17 mouse cellular contexts compared by ENCODE assay signal in genomic region chr16:3923966-3924365, GRCm38 (mm10). TPM values are rescaled to one million over a fixed set of nuclear protein-coding genes. Genes with fewer than 3 reads are reported as not detected.
DNase-seq lines count a peak whose midpoint lies in the region; ATAC-seq and TF ChIP-seq lines count a peak whose summit lies in the region.
"Had no signal": no experiment of that assay in that cellular context is flagged by ENCODE, and none has a peak within 500 bp of the region (broad histone marks: within the 10 kb centered on the region; RNA-seq: fewer than 3 reads in every experiment).

No protein-coding gene starts in this region.

- no peaks in the 10 kb centered on the region; the same call in 1 of the 2 replicates for H3K4me1 ChIP-seq in liver, embryonic 16.5 days (ENCODE audit: control insufficient read depth, low read depth, low read length)
- H3K4me1 ChIP-seq in liver, embryonic 11.5 days (replicated peaks; ENCODE audit: control insufficient read depth, insufficient read depth, low read length): no peaks in the 10 kb centered on the region
- peaks cover 6% of the 10 kb centered on the region for H3K4me1 ChIP-seq in embryonic facial prominence, embryonic 15.5 days
- no peaks in the 10 kb centered on the region; the same call in 1 of the 2 replicates for H3K4me1 ChIP-seq in limb, embryonic 14.5 days (ENCODE audit: control insufficient read depth, insufficient read depth, low read length)
- H3K4me1 ChIP-seq in midbrain, embryonic 16.5 days (ENCODE audit: control insufficient read depth, insufficient read depth, low read length): no peaks in the 10 kb centered on the region
- H3K4me1 ChIP-seq: midbrain, embryonic 10.5 days had no signal

- H3K9me3 ChIP-seq in liver, embryonic 16.5 days (replicated peaks; ENCODE audit: control insufficient read depth, low read length): no peaks in the 10 kb centered on the region
- no peaks in the 10 kb centered on the region for H3K9me3 ChIP-seq in liver, embryonic 11.5 days (ENCODE audit: control insufficient read depth, low read length)
- H3K9me3 ChIP-seq in embryonic facial prominence, embryonic 15.5 days (replicated peaks): no peaks in the 10 kb centered on the region
- H3K9me3 ChIP-seq in limb, embryonic 14.5 days (ENCODE audit: control insufficient read depth, low read length): no peaks in the 10 kb centered on the region
- no peaks in the 10 kb centered on the region for H3K9me3 ChIP-seq in midbrain, embryonic 16.5 days (replicated peaks; ENCODE audit: control insufficient read depth, low read length, poor library complexity, severe bottlenecking)
- H3K9me3 ChIP-seq: midbrain, embryonic 10.5 days had no signal

- no peak for TF ChIP-seq POLR2A in limb, embryonic 14.5 days (IDR thresholded peaks at IDR 0.05; ENCODE audit: borderline replicate concordance, extremely low read depth, insufficient read depth, insufficient read length)

- no peak for DNase-seq in liver, embryonic 11.5 days (ENCODE audit: low spot score)
- DNase-seq in NIH3T3 (ENCODE audit: low read depth): peak; percentile 88
- DNase-seq in limb, embryonic 14.5 days (ENCODE audit: low spot score): peak; percentile 81
- no peak for DNase-seq in right cerebral cortex, postnatal 4 days
- no peak for DNase-seq in right cerebral cortex, adult 2 months (ENCODE audit: low spot score in 2 of 2)
- DNase-seq: cerebellum, postnatal 10 days; heart, adult 11 months; heart, postnatal 4 days; kidney, adult 18-20 months; kidney, postnatal 14 days; thymus, postnatal 36 days had no signal

- H3K27me3 ChIP-seq in liver, embryonic 16.5 days (ENCODE audit: control insufficient read depth, insufficient read depth, low read depth, low read length): no peaks in the 10 kb centered on the region
- no peaks in the 10 kb centered on the region for H3K27me3 ChIP-seq in liver, embryonic 11.5 days (replicated peaks; ENCODE audit: control insufficient read depth, insufficient read depth, low read length)
- H3K27me3 ChIP-seq in embryonic facial prominence, embryonic 15.5 days: no peaks in the 10 kb centered on the region
- H3K27me3 ChIP-seq in limb, embryonic 14.5 days (ENCODE audit: control insufficient read depth, insufficient read depth, low read length): no peaks in the 10 kb centered on the region
- no peaks in the 10 kb centered on the region for H3K27me3 ChIP-seq in midbrain, embryonic 16.5 days (ENCODE audit: control insufficient read depth, insufficient read depth, low read depth, low read length)

- H3K4me2 ChIP-seq in liver, embryonic 16.5 days (ENCODE audit: low read depth, low read length): no peak overlapping the region; the same call in 1 of the 2 replicates
- H3K4me2 ChIP-seq in liver, embryonic 11.5 days: no peak overlapping the region
- no peak overlapping the region for H3K4me2 ChIP-seq in embryonic facial prominence, embryonic 15.5 days (replicated peaks)
- H3K4me2 ChIP-seq in limb, embryonic 14.5 days (replicated peaks; ENCODE audit: low read depth, low read length, severe bottlenecking): no peak overlapping the region
- no peak overlapping the region for H3K4me2 ChIP-seq in midbrain, embryonic 16.5 days (ENCODE audit: low read length)

- peak overlapping the region; percentile 47 for H3K27ac ChIP-seq in liver, embryonic 16.5 days (ENCODE audit: low read length)
- H3K27ac ChIP-seq in liver, embryonic 11.5 days (ENCODE audit: low read depth, low read length): no peak overlapping the region
- H3K27ac ChIP-seq in embryonic facial prominence, embryonic 15.5 days (replicated peaks): peak overlapping the region; percentile 87
- H3K27ac ChIP-seq in limb, embryonic 14.5 days (replicated peaks; ENCODE audit: low read depth, low read length): peak overlapping the region; percentile 83
- H3K27ac ChIP-seq in midbrain, embryonic 16.5 days (ENCODE audit: low read length): no peak overlapping the region
- H3K27ac ChIP-seq: liver, embryonic 14.5 days; midbrain, embryonic 10.5 days had no signal

- no peak overlapping the region for H3K4me3 ChIP-seq in liver, embryonic 16.5 days (ENCODE audit: low read depth, low read length)
- H3K4me3 ChIP-seq in liver, embryonic 11.5 days (ENCODE audit: low read depth, low read length): no peak overlapping the region
- H3K4me3 ChIP-seq in embryonic facial prominence, embryonic 15.5 days (replicated peaks): no peak overlapping the region
- H3K4me3 ChIP-seq in limb, embryonic 14.5 days (replicated peaks; ENCODE audit: low read length): no peak overlapping the region
- no peak overlapping the region for H3K4me3 ChIP-seq in midbrain, embryonic 16.5 days (ENCODE audit: low read depth, low read length)
- H3K4me3 ChIP-seq: midbrain, embryonic 10.5 days had no signal

- H3K9ac ChIP-seq in liver, embryonic 16.5 days (ENCODE audit: low read depth, low read length): no peak overlapping the region
- no peak overlapping the region for H3K9ac ChIP-seq in liver, embryonic 11.5 days (ENCODE audit: low read depth, low read length)
- no peak overlapping the region for H3K9ac ChIP-seq in embryonic facial prominence, embryonic 15.5 days
- H3K9ac ChIP-seq in limb, embryonic 14.5 days (ENCODE audit: low read depth, low read length, severe bottlenecking): no peak overlapping the region
- H3K9ac ChIP-seq in midbrain, embryonic 16.5 days (ENCODE audit: low read depth, low read length): no peak overlapping the region
- H3K9ac ChIP-seq: liver, embryonic 14.5 days had no signal

- H3K36me3 ChIP-seq in liver, embryonic 16.5 days (ENCODE audit: control insufficient read depth, insufficient read depth): peaks cover 13% of the 10 kb centered on the region
- H3K36me3 ChIP-seq in liver, embryonic 11.5 days (ENCODE audit: control insufficient read depth, insufficient read depth, low read length): peaks cover 27% of the 10 kb centered on the region
- peaks cover 67% of the 10 kb centered on the region for H3K36me3 ChIP-seq in embryonic facial prominence, embryonic 15.5 days
- peaks cover 54% of the 10 kb centered on the region for H3K36me3 ChIP-seq in limb, embryonic 14.5 days (ENCODE audit: control insufficient read depth, insufficient read depth, low read length)
- peaks cover 47% of the 10 kb centered on the region for H3K36me3 ChIP-seq in midbrain, embryonic 16.5 days (ENCODE audit: control insufficient read depth, insufficient read depth, low read length)

- no peak for ATAC-seq in liver, embryonic 16.5 days (ENCODE audit: low read depth)
- no peak for ATAC-seq in liver, embryonic 11.5 days (replicated peaks; ENCODE audit: low FRiP score)
- peak; percentile 88 for ATAC-seq in embryonic facial prominence, embryonic 15.5 days (ENCODE audit: insufficient number of reproducible peaks, low FRiP score, low TSS enrichment, low read depth)
- peak; percentile 86 for ATAC-seq in limb, embryonic 14.5 days (ENCODE audit: low FRiP score, low read depth)
- ATAC-seq in midbrain, embryonic 16.5 days: no peak
- ATAC-seq: forebrain, embryonic 16.5 days had no signal

- 64% methylated on average over 4 of the region's 4 CpGs for WGBS in liver, embryonic 16.5 days (ENCODE audit: insufficient replicate concordance)
- WGBS in liver, embryonic 11.5 days: 78% methylated on average over 4 of the region's 4 CpGs
- WGBS in embryonic facial prominence, embryonic 15.5 days: 24% methylated on average over 4 of the region's 4 CpGs
- WGBS in limb, embryonic 14.5 days: 17% methylated on average over 4 of the region's 4 CpGs
- 94% methylated on average over 4 of the region's 4 CpGs for WGBS in midbrain, embryonic 16.5 days

RNA-seq across cellular contexts. Expression of gene Cluap1, which starts 15.4 kb away (rescaled TPM):
- polyA plus RNA-seq in liver, embryonic 16.5 days (2015; fragmentation: Nextera tagmentation; extraction: Ambion mirVana): 5.7 and 6.5 TPM in 2 replicates
- 21.8 and 22.9 TPM in 2 replicates for polyA plus RNA-seq in liver, embryonic 11.5 days (2014; fragmentation: Nextera tagmentation; extraction: Ambion mirVana)
- 36.2 and 37.8 TPM in 2 replicates for polyA plus RNA-seq in embryonic facial prominence, embryonic 15.5 days (2015; fragmentation: Nextera tagmentation; extraction: Ambion mirVana)
- polyA plus RNA-seq in limb, embryonic 14.5 days (2012; rRNA removed): 17.3 and 28.1 TPM in 2 replicates
- 29.9 and 33.2 TPM in 2 replicates for polyA plus RNA-seq in limb, embryonic 14.5 days (2014; fragmentation: Nextera tagmentation; extraction: Ambion mirVana)
- 42.3 and 44.4 TPM in 2 replicates for polyA plus RNA-seq in midbrain, embryonic 16.5 days (2015; fragmentation: Nextera tagmentation; extraction: Ambion mirVana)

RNA-seq across cellular contexts. Expression of gene 1700037C18Rik, which starts 15.5 kb away (rescaled TPM):
- 1.8 and 1.9 TPM in 2 replicates for polyA plus RNA-seq in liver, embryonic 16.5 days (2015; fragmentation: Nextera tagmentation; extraction: Ambion mirVana)
- polyA plus RNA-seq in liver, embryonic 11.5 days (2014; fragmentation: Nextera tagmentation; extraction: Ambion mirVana): 4.8 and 5.5 TPM in 2 replicates
- 10.9 and 13.2 TPM in 2 replicates for polyA plus RNA-seq in embryonic facial prominence, embryonic 15.5 days (2015; fragmentation: Nextera tagmentation; extraction: Ambion mirVana)
- 3.2 and 6.8 TPM in 2 replicates for polyA plus RNA-seq in limb, embryonic 14.5 days (2012; rRNA removed)
- 4.9 and 5.8 TPM in 2 replicates for polyA plus RNA-seq in limb, embryonic 14.5 days (2014; fragmentation: Nextera tagmentation; extraction: Ambion mirVana)
- 13.2 and 14.7 TPM in 2 replicates for polyA plus RNA-seq in midbrain, embryonic 16.5 days (2015; fragmentation: Nextera tagmentation; extraction: Ambion mirVana)

RNA-seq across cellular contexts. Expression of gene Gm20695, which starts 39.5 kb away (rescaled TPM):
- polyA plus RNA-seq in liver, embryonic 16.5 days (2015; fragmentation: Nextera tagmentation; extraction: Ambion mirVana): 0.71 and 0.98 TPM in 2 replicates
- 0.88 and 3.2 TPM in 2 replicates for polyA plus RNA-seq in liver, embryonic 11.5 days (2014; fragmentation: Nextera tagmentation; extraction: Ambion mirVana)
- polyA plus RNA-seq in embryonic facial prominence, embryonic 15.5 days (2015; fragmentation: Nextera tagmentation; extraction: Ambion mirVana): 1.3 and 1.9 TPM in 2 replicates
- polyA plus RNA-seq in limb, embryonic 14.5 days (2012; rRNA removed): 0.37 and 0.78 TPM in 2 replicates
- 2.2 and 3.7 TPM in 2 replicates for polyA plus RNA-seq in limb, embryonic 14.5 days (2014; fragmentation: Nextera tagmentation; extraction: Ambion mirVana)
- 2.7 and 5.4 TPM in 2 replicates for polyA plus RNA-seq in midbrain, embryonic 16.5 days (2015; fragmentation: Nextera tagmentation; extraction: Ambion mirVana)

RNA-seq across cellular contexts. Expression of gene Zfp597, which starts 39.6 kb away (rescaled TPM):
- polyA plus RNA-seq in liver, embryonic 16.5 days (2015; fragmentation: Nextera tagmentation; extraction: Ambion mirVana): 2.2 and 2.5 TPM in 2 replicates
- 4.2 and 5.9 TPM in 2 replicates for polyA plus RNA-seq in liver, embryonic 11.5 days (2014; fragmentation: Nextera tagmentation; extraction: Ambion mirVana)
- 5.7 and 7.2 TPM in 2 replicates for polyA plus RNA-seq in embryonic facial prominence, embryonic 15.5 days (2015; fragmentation: Nextera tagmentation; extraction: Ambion mirVana)
- 5.1 and 7.0 TPM in 2 replicates for polyA plus RNA-seq in limb, embryonic 14.5 days (2012; rRNA removed)
- 5.7 and 7.9 TPM in 2 replicates for polyA plus RNA-seq in limb, embryonic 14.5 days (2014; fragmentation: Nextera tagmentation; extraction: Ambion mirVana)
- polyA plus RNA-seq in midbrain, embryonic 16.5 days (2015; fragmentation: Nextera tagmentation; extraction: Ambion mirVana): 20.6 and 21.8 TPM in 2 replicates

RNA-seq across cellular contexts. Expression of gene Naa60, which starts 51.8 kb away (rescaled TPM):
- 22.7 and 24.1 TPM in 2 replicates for polyA plus RNA-seq in liver, embryonic 16.5 days (2015; fragmentation: Nextera tagmentation; extraction: Ambion mirVana)
- 44.3 and 51.2 TPM in 2 replicates for polyA plus RNA-seq in liver, embryonic 11.5 days (2014; fragmentation: Nextera tagmentation; extraction: Ambion mirVana)
- polyA plus RNA-seq in embryonic facial prominence, embryonic 15.5 days (2015; fragmentation: Nextera tagmentation; extraction: Ambion mirVana): 56.8 and 59.6 TPM in 2 replicates
- polyA plus RNA-seq in limb, embryonic 14.5 days (2012; rRNA removed): 59.5 and 72.1 TPM in 2 replicates
- 62.2 and 63.0 TPM in 2 replicates for polyA plus RNA-seq in limb, embryonic 14.5 days (2014; fragmentation: Nextera tagmentation; extraction: Ambion mirVana)
- polyA plus RNA-seq in midbrain, embryonic 16.5 days (2015; fragmentation: Nextera tagmentation; extraction: Ambion mirVana): 98.6 and 110 TPM in 2 replicates

Comparison
In these comparisons a context has a peak if more than half of its experiments do, and no peak if none do; other contexts are left out.
1. H3K27ac ChIP-seq: peak in liver, embryonic 16.5 days (single experiment), embryonic facial prominence, embryonic 15.5 days (single experiment) and limb, embryonic 14.5 days (single experiment); none in liver, embryonic 11.5 days (single experiment) and midbrain, embryonic 16.5 days (single experiment).
2. ATAC-seq: peak in embryonic facial prominence, embryonic 15.5 days (single experiment) and limb, embryonic 14.5 days (single experiment); none in liver, embryonic 16.5 days (single experiment), liver, embryonic 11.5 days (single experiment) and midbrain, embryonic 16.5 days (single experiment).
3. DNase-seq: peak in NIH3T3 (single experiment) and limb, embryonic 14.5 days (single experiment); none in liver, embryonic 11.5 days (single experiment), right cerebral cortex, postnatal 4 days (single experiment) and right cerebral cortex, adult 2 months (0 of 2).